Mouse (Mus musculus): ENCODE results near the gene Msh4.

Msh4 gene

GRCm38 (mm10) chr3:153808406-153808805, 97.5 kb downstream of the Msh4 start:
- no peak for DNase-seq (ENCODE audit: low spot score)

- DNase-seq (ENCODE audit: low spot score): no peak
Measured at GRCm38 (mm10) chr3:153807444-153808149, 98.3 kb downstream of the Msh4 start.

Measured in ovary, adult 18-20 months (tissue).